Mouse (Mus musculus) testis, adult 2 months (tissue): ENCODE measurements around the gene Angptl6.

Experiments used
- CTCF ChIP-seq: fragments of 200-500 bp; IDR thresholded peaks from 2 replicates; pipeline ENCODE4 v1.5.1; 2012; ENCODE audit warnings: low read depth, mild to moderate bottlenecking, inconsistent platforms, low read length, moderate library complexity; ENCODE audit not compliant: control insufficient read depth, insufficient read depth, insufficient replicate concordance
- POLR2A ChIP-seq: fragments of 200-500 bp; IDR thresholded peaks from 2 replicates; pipeline ENCODE4 v1.6.1; 2012; ENCODE audit warnings: low read depth, mild to moderate bottlenecking, inconsistent platforms, low read length, moderate library complexity; ENCODE audit not compliant: control insufficient read depth

DNA sequence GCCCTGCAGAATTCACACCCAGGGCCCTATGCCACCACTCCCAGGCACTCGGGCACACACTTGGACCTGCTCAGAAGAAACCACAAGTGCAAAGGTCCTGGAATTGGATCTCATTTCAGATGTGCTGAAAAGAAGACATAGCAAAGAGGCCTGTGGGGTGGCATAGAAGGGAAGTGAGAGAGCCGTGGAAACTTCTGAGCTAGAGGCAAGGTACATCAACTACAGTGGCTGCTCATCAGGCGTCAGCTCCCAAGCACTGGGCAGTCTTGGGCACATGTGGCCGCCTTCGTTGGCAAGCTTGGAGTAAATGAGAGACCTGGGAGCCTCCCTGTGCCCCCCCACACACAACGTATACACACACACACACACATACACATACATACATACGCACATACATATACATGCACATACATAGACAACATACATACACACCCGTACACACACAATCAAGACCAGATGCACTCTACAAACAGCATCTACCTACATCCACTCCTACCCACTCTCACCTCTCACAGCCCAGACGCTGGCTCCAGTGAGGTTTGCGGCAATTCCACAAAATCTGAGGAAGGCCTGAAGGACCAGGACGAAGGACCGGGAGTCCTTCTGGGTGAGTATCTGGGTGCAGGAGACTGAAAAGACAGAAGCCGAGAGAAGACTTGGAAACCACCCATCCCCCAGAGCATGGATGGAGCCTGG lies at the start of gene Angptl6:
- TF ChIP-seq CTCF (no peak), POLR2A (no peak)
